10 mouse cellular contexts compared by ENCODE assay signal in genomic region chr10:77916636-77917335, GRCm38 (mm10). TPM values are rescaled to one million over a fixed set of nuclear protein-coding genes. Genes with fewer than 3 reads are reported as not detected.
DNase-seq lines count a peak whose midpoint lies in the region; ATAC-seq and TF ChIP-seq lines count a peak whose summit lies in the region.
"Had no signal": no experiment of that assay in that cellular context is flagged by ENCODE, and none has a peak within 500 bp of the region (broad histone marks: within the 10 kb centered on the region; RNA-seq: fewer than 3 reads in every experiment).

No protein-coding gene starts in this region.

- H3K4me1 ChIP-seq in intestine, postnatal 0 days (replicated peaks; ENCODE audit: control insufficient read depth, insufficient read depth, low read length) = no peaks in the 10 kb centered on the region
- H3K4me1 ChIP-seq in intestine, embryonic 15.5 days (replicated peaks) = no peaks in the 10 kb centered on the region
- peaks cover 7 to 10% of the 10 kb centered on the region in 2 experiments; a peak in 3 of 4 replicates for H3K4me1 ChIP-seq in CH12.LX (ENCODE audit: control insufficient read depth in 1 of 2, insufficient read depth in 2 of 2)

- no peak overlapping the region for H3K9ac ChIP-seq in intestine, postnatal 0 days (ENCODE audit: low read depth, low read length)
- H3K9ac ChIP-seq in intestine, embryonic 15.5 days = no peak overlapping the region
- no peak overlapping the region for H3K9ac ChIP-seq in CH12.LX (ENCODE audit: insufficient read depth, low read depth)

- dilution Hi-C loops in CH12.LX (cut with MboI; ENCODE audit: extremely low pct_ligation_motif_present, extremely low pct_unique_long_range_greater_than_20kb, low sequenced_read_pairs) = no loop called here

- H3K27me3 ChIP-seq in intestine, postnatal 0 days (replicated peaks; ENCODE audit: control insufficient read depth, insufficient read depth, low read length) = no peaks in the 10 kb centered on the region
- H3K27me3 ChIP-seq in intestine, embryonic 15.5 days (replicated peaks) = no peaks in the 10 kb centered on the region
- H3K27me3 ChIP-seq in CH12.LX (replicated peaks) = peaks cover 85% of the 10 kb centered on the region

- in situ Hi-C loops in CH12.LX (cut with MboI; ENCODE audit: low pct_ligation_motif_present, low pct_unique_long_range_greater_than_20kb, low sequenced_read_pairs) = no loop called here

- no peak overlapping the region for H3K4me2 ChIP-seq in intestine, postnatal 0 days (replicated peaks; ENCODE audit: low read depth)
- no peak overlapping the region for H3K4me2 ChIP-seq in intestine, embryonic 15.5 days (replicated peaks)
- no peak overlapping the region for H3K4me2 ChIP-seq in CH12.LX (ENCODE audit: insufficient read depth, low read depth, poor library complexity, severe bottlenecking)

- peak; percentile 31 for DNase-seq in CH12.LX (ENCODE audit: extremely low read depth)
- peak; percentile 84 for DNase-seq in adrenal gland, postnatal 14 days
- DNase-seq in embryo, embryonic 9.5 days (ENCODE audit: extremely low spot score) = peak; percentile 36
- peak; percentile 46 to 90 for DNase-seq in kidney, postnatal 36 days
- DNase-seq in thymus, postnatal 4 days = peak; percentile 84

- no peaks in the 10 kb centered on the region for H3K9me3 ChIP-seq in intestine, postnatal 0 days (ENCODE audit: control insufficient read depth)
- no peaks in the 10 kb centered on the region for H3K9me3 ChIP-seq in intestine, embryonic 15.5 days
- H3K9me3 ChIP-seq in CH12.LX (replicated peaks; ENCODE audit: low read length) = no peaks in the 10 kb centered on the region

- peak; percentile 86 for TF ChIP-seq CTCF in intestine, postnatal 0 days (IDR thresholded peaks at IDR 0.05; ENCODE audit: low read depth)
- peak; percentile 74 to 78 for TF ChIP-seq CTCF in CH12.LX (conservative IDR thresholded peaks at IDR 0.05 in 1 of 2, IDR thresholded peaks at IDR 0.05 in 1 of 2; ENCODE audit: low read depth in 2 of 2, low read length in 2 of 2)

- H3K79me2 ChIP-seq in CH12.LX (replicated peaks; ENCODE audit: control insufficient read depth, extremely low read depth, insufficient read depth, poor library complexity, severe bottlenecking) = no peaks in the 10 kb centered on the region

- no peaks in the 10 kb centered on the region for H3K36me3 ChIP-seq in intestine, postnatal 0 days (ENCODE audit: control insufficient read depth, insufficient read depth)
- H3K36me3 ChIP-seq in intestine, embryonic 15.5 days = no peaks in the 10 kb centered on the region
- H3K36me3 ChIP-seq in CH12.LX (replicated peaks in 1 of 2; ENCODE audit: control insufficient read depth in 1 of 2, insufficient read depth in 1 of 2, low read length in 1 of 2) = no peaks in the 10 kb centered on the region

- no peak for TF ChIP-seq POLR2A in CH12.LX (IDR thresholded peaks at IDR 0.05; ENCODE audit: low read depth, low read length)

- ATAC-seq in intestine, postnatal 0 days = no peak
- ATAC-seq in intestine, embryonic 15.5 days = no peak
- peak; percentile 27; the same call in 1 of the 2 replicates for ATAC-seq in monocyte, adult 5-6 weeks (replicated peaks; ENCODE audit: insufficient number of reproducible peaks, low FRiP score, low TSS enrichment, poor library complexity, severe bottlenecking)

- no peak overlapping the region for H3K27ac ChIP-seq in intestine, postnatal 0 days (ENCODE audit: low read depth, low read length)
- H3K27ac ChIP-seq in intestine, embryonic 15.5 days = no peak overlapping the region
- no peak overlapping the region for H3K27ac ChIP-seq in CH12.LX (ENCODE audit: insufficient read depth, low read depth)

- H3K4me3 ChIP-seq in intestine, postnatal 0 days (ENCODE audit: low read depth, low read length) = no peak overlapping the region
- H3K4me3 ChIP-seq in intestine, embryonic 15.5 days (replicated peaks) = no peak overlapping the region
- no peak overlapping the region for H3K4me3 ChIP-seq in CH12.LX (replicated peaks in 1 of 3; ENCODE audit: low read depth in 2 of 3, low read length in 2 of 3, poor library complexity in 1 of 3)

- peak; percentile 36 for TF ChIP-seq RAD21 in CH12.LX (IDR thresholded peaks at IDR 0.05; ENCODE audit: low read depth, low read length)

- 73% methylated on average over 8 of the region's 8 CpGs for WGBS in intestine, postnatal 0 days
- 65% methylated on average over 8 of the region's 8 CpGs for WGBS in intestine, embryonic 15.5 days

- no peak for TF ChIP-seq EP300 in CH12.LX (IDR thresholded peaks at IDR 0.05; ENCODE audit: low read length)

TF ChIP-seq in CH12.LX, 34 proteins besides CTCF, POLR2A, EP300 and RAD21:
- TF ChIP-seq SMC3 (IDR thresholded peaks at IDR 0.05; ENCODE audit: low read depth, low read length) (peak; percentile 67), ZC3H11A (IDR thresholded peaks at IDR 0.05; ENCODE audit: low read depth, low read length) (no peak)

RNA-seq across cellular contexts. Expression of gene Lrrc3, which starts 14.4 kb away (rescaled TPM):
- polyA plus RNA-seq in intestine, postnatal 0 days (2015; fragmentation: Nextera tagmentation; extraction: Ambion mirVana) = 2.1 TPM in 2 replicates
- polyA plus RNA-seq in intestine, embryonic 15.5 days (2015; fragmentation: Nextera tagmentation; extraction: Ambion mirVana) = 3.9 TPM in 2 replicates
- total RNA-seq in CH12.LX (2012; rRNA removed) (not detected in 2 replicates), CH12.LX (2014; rRNA removed) (not detected in 2 replicates)
- polyA plus RNA-seq in CH12.LX (2012; ENCODE audit: insufficient read length, low read depth) = not detected in 2 replicates
- 7.6 and 14.0 TPM in 2 replicates for total RNA-seq in adrenal gland, postnatal 14 days (2021)
- not detected in 3 replicates for total RNA-seq in monocyte, adult 5-6 weeks (2017)

RNA-seq across cellular contexts. Expression of gene Trpm2, which starts 53.6 kb away (rescaled TPM):
- 0.66 and 1.1 TPM in 2 replicates for polyA plus RNA-seq in intestine, postnatal 0 days (2015; fragmentation: Nextera tagmentation; extraction: Ambion mirVana)
- polyA plus RNA-seq in intestine, embryonic 15.5 days (2015; fragmentation: Nextera tagmentation; extraction: Ambion mirVana) = 1.1 and 1.2 TPM in 2 replicates
- total RNA-seq in CH12.LX (2012; rRNA removed) = 0.25 and 0.34 TPM in 2 replicates
- not detected in 2 replicates for total RNA-seq in CH12.LX (2014; rRNA removed)
- 0.08 and 0.16 TPM in 2 replicates for polyA plus RNA-seq in CH12.LX (2012; ENCODE audit: insufficient read length, low read depth)
- 2.4 and 4.8 TPM in 2 replicates for total RNA-seq in adrenal gland, postnatal 14 days (2021)
- total RNA-seq in monocyte, adult 5-6 weeks (2017) = 27.0 to 37.5 TPM (median 35.8 TPM) in 3 replicates

RNA-seq across cellular contexts. Expression of gene Gm3285, which starts 55.0 kb away (rescaled TPM):
- polyA plus RNA-seq in intestine, postnatal 0 days (2015; fragmentation: Nextera tagmentation; extraction: Ambion mirVana) = not detected in 2 replicates
- polyA plus RNA-seq in intestine, embryonic 15.5 days (2015; fragmentation: Nextera tagmentation; extraction: Ambion mirVana) = not detected in 2 replicates
- total RNA-seq in CH12.LX (2012; rRNA removed) = not detected in 2 replicates
- not detected in 2 replicates for total RNA-seq in CH12.LX (2014; rRNA removed)
- polyA plus RNA-seq in CH12.LX (2012; ENCODE audit: insufficient read length, low read depth) = not detected in 2 replicates
- not detected in 2 replicates for total RNA-seq in adrenal gland, postnatal 14 days (2021)
- not detected in 3 replicates for total RNA-seq in monocyte, adult 5-6 weeks (2017)
- total RNA-seq: left cerebral cortex, postnatal 36 days had no signal
- polyA plus RNA-seq: stomach, embryonic 14.5 days had no signal

Comparison
In these comparisons a context has a peak if more than half of its experiments do, and no peak if none do; other contexts are left out.
1. DNase-seq: peak in every context shown above with its lines; median percentile 84 in adrenal gland, postnatal 14 days; 84 in thymus, postnatal 4 days; 68 in kidney, postnatal 36 days; 36 in embryo, embryonic 9.5 days; 31 in CH12.LX.